Mouse (Mus musculus) forebrain, embryonic 12.5 days (tissue): ENCODE data around the gene Rps6ka5. TPM values are rescaled to one million over a fixed set of nuclear protein-coding genes. Genes with fewer than 3 reads are reported as not detected.

Experiments used
- ATAC-seq: fragments of 200-750 bp; cut with Nextera tagmentation; 2 replicates; pipeline ENCODE4 v1.8.0; 2017; ENCODE audit warnings: moderate TSS enrichment; ENCODE audit not compliant: low FRiP score
- H3K27ac ChIP-seq: fragments of 300-500 bp; sonication (generic); 2 replicates; pipeline ENCODE4 v1.5.1; 2016; ENCODE audit warnings: mild to moderate bottlenecking
- H3K27me3 ChIP-seq: fragments of 300-500 bp; sonication (generic); 2 replicates; pipeline ENCODE4 v1.6.1; 2016; ENCODE audit warnings: mild to moderate bottlenecking
- H3K36me3 ChIP-seq: fragments of 300-500 bp; sonication (generic); replicated peaks from 2 replicates; pipeline ENCODE4 v1.6.1; 2016; ENCODE audit warnings: mild to moderate bottlenecking
- H3K4me1 ChIP-seq: fragments of 300-500 bp; sonication (generic); 2 replicates; pipeline ENCODE4 v1.6.1; 2016
- H3K4me2 ChIP-seq: fragments of 300-500 bp; sonication (generic); 2 replicates; pipeline ENCODE4 v1.6.1; 2016; ENCODE audit warnings: mild to moderate bottlenecking, moderate library complexity
- H3K4me3 ChIP-seq: fragments of 300-500 bp; sonication (generic); replicated peaks from 2 replicates; pipeline ENCODE4 v1.5.1; 2016; ENCODE audit warnings: mild to moderate bottlenecking
- H3K9ac ChIP-seq: fragments of 300-500 bp; sonication (generic); 2 replicates; pipeline ENCODE4 v1.6.1; 2016; ENCODE audit warnings: mild to moderate bottlenecking
- H3K9me3 ChIP-seq: fragments of 300-500 bp; sonication (generic); 2 replicates; pipeline ENCODE4 v1.6.1; 2016
- WGBS: fragments of 180-500 bp; shearing (Covaris S2); methylation state at CpG from one replicate; pipeline ENCODE4 v1.1.7; 2016; 5-methylcytosine and 5-hydroxymethylcytosine counted together
- polyA plus RNA-seq: library from polyadenylated mRNA; unstranded; fragments of >200 nt; fragmentation: Nextera tagmentation; extraction: Ambion mirVana; gene quantifications from 2 replicates; pipeline ENCODE4 v1.2.1, GENCODE M21; 2016

Rps6ka5 gene
- polyA plus RNA-seq, 1 experiment from 2014 or later, result 6.5 TPM

DNA sequence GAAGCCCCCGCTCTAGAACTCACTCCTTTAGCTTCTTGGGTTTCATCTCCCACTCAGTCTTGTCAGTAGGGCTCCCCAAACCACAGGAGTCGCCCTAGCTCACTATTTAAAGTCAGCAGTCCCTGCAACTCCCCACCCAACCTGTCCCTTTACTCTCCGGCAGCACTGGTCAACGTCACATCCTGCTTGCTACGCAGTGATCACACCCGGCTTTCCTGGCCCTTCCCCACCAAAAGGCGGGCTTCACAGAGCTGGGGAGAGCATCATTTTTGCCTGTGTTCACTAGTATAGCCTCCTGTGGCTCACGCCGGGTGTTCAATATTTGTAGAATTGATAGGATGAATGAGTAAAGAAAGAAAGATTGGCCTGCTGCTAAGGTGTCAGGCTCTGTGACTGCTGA lies 209.4 kb downstream of the Rps6ka5 start:
- no peak overlapping the region for H3K4me2 ChIP-seq
- no peak overlapping the region for H3K9ac ChIP-seq
- H3K27ac ChIP-seq, result no peak overlapping the region
- H3K27me3 ChIP-seq, result peaks cover 5% of the 10 kb centered on the region; the same call in 1 of the 2 replicates
- peaks cover 3% of the 10 kb centered on the region; the same call in 1 of the 2 replicates for H3K36me3 ChIP-seq
- H3K9me3 ChIP-seq, result no peaks in the 10 kb centered on the region
- peaks cover 27% of the 10 kb centered on the region for H3K4me1 ChIP-seq
- H3K4me3 ChIP-seq, result no peak overlapping the region
- WGBS, result 92% methylated on average over 9 of the region's 9 CpGs
- no peak for ATAC-seq

DNA sequence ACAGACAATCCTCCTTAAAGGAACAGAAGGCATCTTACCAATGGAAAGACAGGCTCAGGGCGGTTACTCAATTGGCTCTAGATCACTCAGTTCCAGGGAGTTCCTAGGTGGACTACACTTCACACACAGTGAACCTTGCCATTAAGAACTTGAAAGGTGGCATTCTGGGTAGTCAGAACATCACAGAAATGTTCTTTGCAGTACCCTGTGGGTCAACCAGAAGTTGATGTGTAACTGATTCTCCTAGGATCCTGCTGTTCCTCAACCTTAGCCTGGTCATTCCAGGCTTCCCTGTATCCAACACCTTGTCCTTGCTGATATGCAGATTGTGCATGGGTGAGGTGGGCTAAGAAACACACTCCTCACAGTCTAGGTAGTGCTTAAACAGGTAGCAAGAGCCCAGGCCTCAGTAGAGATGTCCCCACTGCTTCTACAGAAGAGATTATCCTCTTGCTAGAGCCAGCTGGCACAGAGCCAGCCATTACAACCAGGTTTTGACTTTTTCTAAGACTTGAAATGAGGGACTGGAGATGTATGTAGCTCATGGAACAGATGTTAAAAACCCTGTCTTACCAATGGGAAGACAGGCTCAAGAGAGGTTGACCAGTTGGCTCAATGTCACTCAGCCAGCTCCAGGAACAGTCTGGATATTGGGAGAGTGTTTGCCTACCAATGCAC lies 210.5 kb downstream of the Rps6ka5 start:
- Histone ChIP-seq H3K4me1 (peaks cover 27% of the 10 kb centered on the region), H3K27ac (no peak overlapping the region), H3K4me3 (no peak overlapping the region), H3K9me3 (no peaks in the 10 kb centered on the region), H3K36me3 (peaks cover 3% of the 10 kb centered on the region; the same call in 1 of the 2 replicates), H3K4me2 (no peak overlapping the region), H3K27me3 (no peaks in the 10 kb centered on the region), H3K9ac (no peak overlapping the region)
- ATAC-seq, result no peak
- 97% methylated on average over 1 of the region's 1 CpGs for WGBS

DNA sequence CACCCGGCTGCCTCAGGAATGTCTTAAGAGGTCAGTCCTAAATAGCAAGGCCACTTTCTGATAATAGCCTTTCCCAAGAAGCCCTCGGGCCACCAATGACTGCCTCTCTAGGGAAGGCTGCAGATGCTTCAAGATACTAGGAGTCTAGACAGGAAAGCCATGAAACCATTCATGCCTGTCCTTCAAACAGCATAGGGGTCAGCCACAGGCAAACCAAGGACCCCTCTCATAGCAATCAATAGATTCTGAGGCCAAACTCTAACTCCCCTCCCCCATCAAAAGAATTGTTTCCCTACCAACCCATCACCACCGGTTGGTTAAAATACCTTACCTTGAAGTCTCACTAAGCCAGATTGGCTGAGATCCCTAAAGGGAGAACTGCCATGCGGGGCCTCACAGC lies 211.3 kb downstream of the Rps6ka5 start:
- no peak overlapping the region for H3K9ac ChIP-seq
- peaks cover 7% of the 10 kb centered on the region; the same call in 1 of the 2 replicates for H3K36me3 ChIP-seq
- no peak overlapping the region for H3K4me2 ChIP-seq
- no peak for ATAC-seq
- no peaks in the 10 kb centered on the region for H3K9me3 ChIP-seq
- no peak overlapping the region for H3K4me3 ChIP-seq
- H3K27me3 ChIP-seq, result no peaks in the 10 kb centered on the region
- peaks cover 23% of the 10 kb centered on the region for H3K4me1 ChIP-seq
- 90% methylated on average over 4 of the region's 4 CpGs for WGBS
- H3K27ac ChIP-seq, result no peak overlapping the region

DNA sequence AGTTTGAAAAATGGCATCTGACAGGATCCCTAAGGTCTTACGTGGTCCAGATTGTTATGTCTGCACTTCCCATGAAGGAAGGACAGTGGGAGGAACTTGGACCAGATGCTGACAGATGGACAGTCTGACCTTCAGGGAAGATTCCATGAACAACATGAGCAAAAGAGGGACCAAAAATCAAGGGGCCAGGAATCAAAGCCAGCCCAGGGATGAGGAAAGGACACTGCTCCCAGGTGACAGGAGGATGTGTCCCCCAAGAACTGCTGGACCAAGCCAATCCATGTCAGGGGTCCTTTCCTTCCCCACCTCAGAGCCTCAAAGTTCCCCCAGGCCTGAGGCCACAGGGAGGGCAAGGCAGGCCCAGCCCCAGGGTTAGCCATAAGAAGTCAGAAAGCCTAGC lies 212.2 kb downstream of the Rps6ka5 start:
- Histone ChIP-seq H3K4me3 (no peak overlapping the region), H3K36me3 (peaks cover 11% of the 10 kb centered on the region; the same call in 1 of the 2 replicates), H3K9me3 (no peaks in the 10 kb centered on the region), H3K4me1 (peaks cover 18% of the 10 kb centered on the region), H3K4me2 (no peak overlapping the region), H3K27me3 (no peaks in the 10 kb centered on the region), H3K9ac (no peak overlapping the region), H3K27ac (no peak overlapping the region)
- ATAC-seq, result no peak
- WGBS, result 97% methylated on average over 1 of the region's 1 CpGs

DNA sequence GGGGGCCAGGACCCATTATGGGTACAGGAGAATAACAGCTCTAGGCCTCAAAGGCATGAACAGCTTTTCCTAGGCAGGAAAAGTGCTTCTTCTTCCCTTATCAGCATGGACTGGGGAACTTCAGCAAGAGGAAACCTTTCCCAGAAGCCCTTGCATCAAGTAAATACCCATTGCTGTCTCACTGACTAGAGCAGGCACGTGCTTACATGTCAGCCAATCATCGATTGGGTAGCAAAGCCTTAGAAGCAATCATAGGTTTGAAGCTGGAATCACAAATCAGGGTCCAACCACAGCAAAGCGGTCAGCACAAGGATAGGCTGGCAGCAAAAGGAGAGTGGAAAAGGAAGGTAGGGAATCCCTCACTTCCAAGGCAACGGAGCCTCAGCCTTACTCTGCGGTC lies 213.7 kb downstream of the Rps6ka5 start:
- Histone ChIP-seq H3K4me3 (no peak overlapping the region), H3K4me2 (no peak overlapping the region), H3K4me1 (peaks cover 3% of the 10 kb centered on the region; the same call in 1 of the 2 replicates), H3K27me3 (no peaks in the 10 kb centered on the region), H3K9ac (no peak overlapping the region), H3K36me3 (peaks cover 11% of the 10 kb centered on the region; the same call in 1 of the 2 replicates), H3K27ac (no peak overlapping the region), H3K9me3 (no peaks in the 10 kb centered on the region)
- no peak for ATAC-seq
- WGBS, result 94% methylated on average over 5 of the region's 5 CpGs

DNA sequence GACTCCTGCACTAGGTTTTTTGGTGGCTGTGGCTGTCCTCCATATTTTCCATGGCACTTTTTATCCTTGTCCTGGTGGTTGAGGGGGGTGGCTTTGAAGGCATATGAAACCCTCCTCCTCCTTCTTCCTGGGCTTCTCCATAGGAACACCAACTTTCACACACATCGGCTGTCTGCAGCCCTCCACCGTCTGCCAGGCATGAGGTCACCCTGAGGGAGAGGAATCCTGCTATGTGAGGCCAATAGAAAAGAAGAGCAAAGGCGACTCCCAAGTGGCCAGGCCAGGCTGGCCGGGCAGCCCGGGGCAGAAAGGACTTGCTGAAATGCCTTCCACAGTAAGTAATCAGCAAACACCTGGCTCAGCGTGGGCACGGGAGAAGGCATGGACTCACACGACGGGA lies 214.1 kb downstream of the Rps6ka5 start:
- 82% methylated on average over 9 of the region's 9 CpGs for WGBS
- Histone ChIP-seq H3K9ac (no peak overlapping the region), H3K36me3 (peaks cover 11% of the 10 kb centered on the region; the same call in 1 of the 2 replicates), H3K4me3 (no peak overlapping the region), H3K27me3 (no peaks in the 10 kb centered on the region), H3K9me3 (no peaks in the 10 kb centered on the region), H3K4me2 (no peak overlapping the region), H3K27ac (no peak overlapping the region), H3K4me1 (no peaks in the 10 kb centered on the region)
- no peak for ATAC-seq

DNA sequence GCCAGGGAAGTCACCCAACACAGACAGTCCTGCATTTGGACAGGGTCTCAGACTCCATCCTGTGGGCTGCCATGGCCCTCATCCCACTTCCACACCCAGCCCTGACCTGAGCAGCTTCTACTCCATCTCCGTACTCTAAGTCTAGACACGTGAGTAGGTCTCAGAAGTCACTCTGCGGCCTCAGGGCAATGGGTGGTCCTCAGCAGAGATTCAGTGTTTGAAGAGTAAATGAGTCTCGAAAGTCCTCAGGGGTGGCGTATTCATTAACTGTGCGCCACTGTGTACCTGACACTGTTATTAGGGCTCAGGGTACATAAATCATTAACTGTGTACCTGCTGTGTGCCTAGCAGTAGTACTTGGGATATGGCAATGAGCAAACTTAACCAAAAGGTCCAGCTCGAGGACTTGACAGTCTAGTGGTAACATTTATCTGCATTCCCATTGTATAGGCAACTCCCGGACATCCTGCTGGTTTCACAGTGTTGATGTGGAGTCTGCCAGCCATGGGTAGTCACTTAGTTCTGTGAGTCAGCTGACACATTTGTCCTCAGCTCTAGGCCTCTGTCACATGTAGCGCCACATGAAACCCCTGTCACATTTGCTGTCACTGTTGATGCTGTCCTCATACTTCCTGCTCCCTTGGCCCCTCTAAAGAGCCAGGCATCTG lies 217.0 kb downstream of the Rps6ka5 start:
- Histone ChIP-seq H3K4me3 (no peak overlapping the region), H3K4me1 (no peaks in the 10 kb centered on the region; the same call in 1 of the 2 replicates), H3K9me3 (no peaks in the 10 kb centered on the region), H3K27me3 (no peaks in the 10 kb centered on the region), H3K36me3 (0 out of 2 replicates have a peak, but pooled peaks cover 7% of the 10 kb centered on the region), H3K4me2 (no peak overlapping the region), H3K27ac (no peak overlapping the region), H3K9ac (no peak overlapping the region)
- 89% methylated on average over 9 of the region's 9 CpGs for whole genome bisulfite sequencing
- ATAC-seq, result no peak

DNA sequence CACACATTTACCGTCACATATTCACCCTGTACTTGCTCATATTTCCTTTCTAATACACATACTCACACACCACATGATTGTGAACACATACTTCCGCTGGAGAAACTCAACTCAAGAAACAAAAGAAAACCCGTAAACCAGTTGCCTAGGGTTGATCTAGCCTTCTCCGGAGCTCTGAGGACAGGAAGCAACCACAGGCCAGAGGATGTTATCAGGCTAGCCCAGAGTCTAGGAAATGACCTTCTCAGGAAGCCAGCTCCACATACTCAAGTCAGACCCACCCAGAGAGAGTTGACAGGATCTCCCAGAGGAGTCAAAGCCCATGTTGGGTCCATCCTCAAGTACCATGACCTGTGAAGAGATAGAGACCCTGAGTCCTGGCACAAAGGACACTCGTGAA lies 218.1 kb downstream of the Rps6ka5 start:
- no peak overlapping the region for H3K27ac ChIP-seq
- peaks cover 2% of the 10 kb centered on the region; the same call in 1 of the 2 replicates for H3K4me1 ChIP-seq
- no peak overlapping the region for H3K4me2 ChIP-seq
- H3K9ac ChIP-seq, result no peak overlapping the region
- 0 out of 2 replicates have a peak, but pooled peaks cover 7% of the 10 kb centered on the region for H3K36me3 ChIP-seq
- no peak overlapping the region for H3K4me3 ChIP-seq
- ATAC-seq, result no peak
- 94% methylated on average over 5 of the region's 5 CpGs for WGBS
- no peaks in the 10 kb centered on the region for H3K27me3 ChIP-seq
- no peaks in the 10 kb centered on the region for H3K9me3 ChIP-seq

DNA sequence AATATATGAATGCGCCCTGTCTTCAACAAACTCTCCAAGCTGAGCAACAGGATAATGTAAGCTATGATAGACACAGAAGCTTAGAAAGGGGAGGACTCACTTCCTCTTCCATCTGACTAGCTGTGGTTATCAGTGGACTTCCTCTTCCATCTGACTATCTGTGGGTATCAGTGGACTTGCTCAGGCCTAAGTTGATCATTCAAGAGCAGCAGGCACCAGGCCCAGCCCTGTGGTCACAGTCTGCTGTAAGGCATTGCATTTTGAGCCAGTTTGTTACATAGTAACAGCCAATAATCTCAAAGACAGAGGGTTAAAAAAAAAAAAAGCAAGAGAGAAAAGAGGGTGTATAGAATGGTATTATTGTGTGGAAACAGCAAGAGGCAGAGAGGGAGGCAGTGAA lies 221.3 kb downstream of the Rps6ka5 start:
- Histone ChIP-seq H3K27ac (no peak overlapping the region), H3K4me3 (no peak overlapping the region), H3K4me1 (peaks cover 4% of the 10 kb centered on the region; the same call in 1 of the 2 replicates), H3K36me3 (0 out of 2 replicates have a peak, but pooled peaks cover 3% of the 10 kb centered on the region), H3K9me3 (no peaks in the 10 kb centered on the region), H3K9ac (no peak overlapping the region), H3K27me3 (no peaks in the 10 kb centered on the region), H3K4me2 (no peak overlapping the region)
- WGBS, result 97% methylated on average over 1 of the region's 1 CpGs
- no peak for ATAC-seq

DNA sequence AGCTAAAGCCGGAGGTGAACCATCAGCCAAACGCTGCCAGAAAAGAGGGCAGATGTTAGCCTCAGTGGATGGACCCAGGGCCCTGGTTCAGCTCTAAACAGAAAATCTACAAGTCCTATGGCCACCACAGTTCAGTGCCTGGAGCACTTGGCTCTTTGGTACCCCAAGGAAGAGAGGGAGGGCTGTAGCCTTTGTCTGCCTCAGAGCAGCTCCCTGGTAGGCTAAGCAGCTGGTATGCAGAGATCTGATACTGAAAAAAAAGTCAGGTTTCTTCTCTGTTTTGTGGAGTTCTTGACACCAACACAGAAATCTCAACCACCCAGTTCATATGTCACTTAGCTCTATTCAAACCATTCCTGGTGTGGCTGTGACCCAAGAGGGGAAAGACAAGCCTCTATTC lies 222.2 kb downstream of the Rps6ka5 start:
- Histone ChIP-seq H3K27ac (no peak overlapping the region), H3K4me3 (no peak overlapping the region), H3K36me3 (peaks cover 6% of the 10 kb centered on the region), H3K4me1 (peaks cover 4% of the 10 kb centered on the region; the same call in 1 of the 2 replicates), H3K4me2 (no peak overlapping the region), H3K27me3 (no peaks in the 10 kb centered on the region), H3K9ac (no peak overlapping the region), H3K9me3 (no peaks in the 10 kb centered on the region)
- no peak for ATAC-seq
- WGBS, result 87% methylated on average over 2 of the region's 2 CpGs

DNA sequence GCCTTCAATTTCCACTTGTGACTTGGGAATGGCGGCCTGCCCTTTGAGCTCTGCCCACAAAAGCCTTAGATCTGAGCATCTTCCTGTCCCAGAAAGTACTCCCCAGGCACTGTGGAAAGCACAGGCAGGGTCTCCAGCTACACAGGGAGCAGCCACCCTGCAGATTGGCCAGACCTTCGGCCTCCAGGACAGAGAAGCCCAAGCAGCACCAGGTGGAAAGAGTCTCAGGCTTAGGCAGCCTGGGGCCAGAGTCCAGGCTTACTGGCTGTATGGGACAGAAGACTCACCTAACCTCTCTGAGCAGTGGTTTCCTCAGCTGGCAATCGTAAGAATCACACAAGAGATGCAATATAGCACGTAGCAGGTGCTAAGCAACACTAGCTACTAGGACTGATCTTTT lies 223.1 kb downstream of the Rps6ka5 start:
- Histone ChIP-seq H3K27ac (no peak overlapping the region; the same call in 1 of the 2 replicates), H3K9ac (no peak overlapping the region), H3K4me1 (peaks cover 4% of the 10 kb centered on the region; the same call in 1 of the 2 replicates), H3K4me3 (no peak overlapping the region), H3K9me3 (no peaks in the 10 kb centered on the region), H3K4me2 (no peak overlapping the region), H3K27me3 (no peaks in the 10 kb centered on the region), H3K36me3 (peaks cover 16% of the 10 kb centered on the region)
- no peak for ATAC-seq
- 88% methylated on average over 4 of the region's 4 CpGs for WGBS

DNA sequence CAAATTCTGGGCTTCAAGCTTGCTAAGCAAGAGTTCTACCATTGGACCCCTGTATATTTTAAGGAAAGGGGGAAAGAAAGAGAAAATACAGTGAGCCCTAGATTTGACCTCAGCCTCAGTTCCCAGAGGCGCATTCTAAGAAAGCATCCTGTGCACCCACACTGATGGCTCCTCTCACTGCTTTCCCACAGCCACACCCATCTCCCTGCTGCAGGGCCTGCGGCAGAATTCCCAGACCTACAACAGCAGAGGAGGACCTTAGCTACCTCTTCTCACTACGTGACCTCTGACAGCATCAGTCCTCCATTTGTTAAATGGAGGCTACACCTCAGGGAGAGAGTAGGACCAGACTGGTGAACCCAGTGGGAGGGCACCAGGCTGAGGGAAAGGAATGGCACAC lies 224.2 kb downstream of the Rps6ka5 start:
- Histone ChIP-seq H3K36me3 (peaks cover 17% of the 10 kb centered on the region), H3K4me1 (peaks cover 4% of the 10 kb centered on the region; the same call in 1 of the 2 replicates), H3K9me3 (no peaks in the 10 kb centered on the region), H3K4me2 (no peak overlapping the region), H3K27me3 (no peaks in the 10 kb centered on the region), H3K9ac (no peak overlapping the region), H3K4me3 (no peak overlapping the region), H3K27ac (no peak overlapping the region)
- ATAC-seq, result no peak
- 89% methylated on average over 3 of the region's 3 CpGs for WGBS
